ENCODE assay signal across 17 mouse cellular contexts in genomic region chr14:101930576-101931447, GRCm38 (mm10).
DNase-seq lines count a peak whose midpoint lies in the region; ATAC-seq and TF ChIP-seq lines count a peak whose summit lies in the region.
"Had no signal": no experiment of that assay in that cellular context is flagged by ENCODE, and none has a peak within 500 bp of the region (broad histone marks: within the 10 kb centered on the region; RNA-seq: fewer than 3 reads in every experiment).

No protein-coding gene starts in this region.

- no peaks in the 10 kb centered on the region for H3K9me3 ChIP-seq in ES-E14 (ENCODE audit: control insufficient read depth, insufficient read depth, low read depth, low read length)
- H3K9me3 ChIP-seq: embryonic facial prominence, embryonic 10.5 days; neural tube, embryonic 12.5 days had no signal

- intact Hi-C loops in left cerebral cortex, postnatal 10 days (cut with DNase I) = no loop called here

- H3K9ac ChIP-seq in ES-E14 (ENCODE audit: insufficient read depth, low read depth, low read length, poor library complexity, severe bottlenecking) = 0 out of 2 replicates have a peak overlapping the region, but pooled peaks have one; percentile 2
- H3K9ac ChIP-seq: liver, postnatal 0 days; neural tube, embryonic 12.5 days had no signal

- no peak overlapping the region for H3K4me3 ChIP-seq in kidney, adult 2 months (ENCODE audit: insufficient read depth, low read depth, low read length)
- H3K4me3 ChIP-seq in ES-E14 (ENCODE audit: insufficient read depth in 1 of 2, low read depth in 1 of 2, low read length in 2 of 2, poor library complexity in 1 of 2, severe bottlenecking in 1 of 2) = peak overlapping the region; percentile 18 to 49
- H3K4me3 ChIP-seq: embryonic facial prominence, embryonic 10.5 days; neural tube, embryonic 12.5 days had no signal

- no peaks in the 10 kb centered on the region for H3K4me1 ChIP-seq in kidney, adult 2 months (ENCODE audit: control insufficient read depth, insufficient read depth, low read length)
- no peaks in the 10 kb centered on the region for H3K4me1 ChIP-seq in ES-E14 (ENCODE audit: control insufficient read depth in 2 of 2, insufficient read depth in 2 of 2, low read length in 2 of 2, poor library complexity in 1 of 2)
- H3K4me1 ChIP-seq: neural tube, embryonic 12.5 days had no signal

- peak; percentile 52 for DNase-seq in kidney, adult 2 months
- no peak for DNase-seq in kidney, postnatal 10 days
- DNase-seq in 3T3-L1 (ENCODE audit: low read depth, low spot score) (peak; percentile 35), ES-E14 (ENCODE audit: low read depth, low spot score) (peak; percentile 8)
- DNase-seq in left cerebral cortex, postnatal 10 days (ENCODE audit: extremely low spot score in 1 of 2, low spot score in 2 of 2) = peak; percentile 35 to 44
- DNase-seq in lung, adult 18-20 months = no peak
- DNase-seq in urinary bladder, adult 2 months (ENCODE audit: low spot score) = no peak
- DNase-seq: adrenal gland, adult 8-10 months; cerebellum, postnatal 14 days; liver, postnatal 0 days had no signal

- peaks cover 9% of the 10 kb centered on the region for H3K36me3 ChIP-seq in kidney, adult 2 months (ENCODE audit: control insufficient read depth, insufficient read depth, low read length)
- no peaks in the 10 kb centered on the region for H3K36me3 ChIP-seq in ES-E14 (ENCODE audit: control insufficient read depth, insufficient read depth, low read length, poor library complexity, severe bottlenecking)
- H3K36me3 ChIP-seq: embryonic facial prominence, embryonic 10.5 days; neural tube, embryonic 12.5 days had no signal

- no peak for ATAC-seq in megakaryocyte, adult 5-6 weeks (ENCODE audit: poor library complexity, severe bottlenecking)
- ATAC-seq: CD4-positive, CD25-positive, alpha-beta regulatory T cell, adult 4 months; liver, postnatal 0 days; midbrain, embryonic 16.5 days had no signal

- TF ChIP-seq POLR2A in kidney, adult 2 months (IDR thresholded peaks at IDR 0.05; ENCODE audit: low read depth, low read length) = no peak

- 88% methylated on average over 25 of the region's 25 CpGs for WGBS in kidney, adult 2 months

- H3K27me3 ChIP-seq in kidney, adult 2 months (replicated peaks; ENCODE audit: control insufficient read depth, insufficient read depth, low read length) = no peaks in the 10 kb centered on the region
- H3K27me3 ChIP-seq: neural tube, embryonic 12.5 days had no signal

- in situ Hi-C loops in ES-E14 (cut with MboI; ENCODE audit: low sequenced_read_pairs in 2 of 2, unreplicated experiment in 2 of 2) = no loop called here

- no peak overlapping the region for H3K27ac ChIP-seq in kidney, adult 2 months (ENCODE audit: insufficient read depth, low read depth, low read length)
- H3K27ac ChIP-seq in ES-E14 (ENCODE audit: insufficient read depth, low read depth, low read length, poor library complexity, severe bottlenecking) = no peak overlapping the region
- H3K27ac ChIP-seq: embryonic facial prominence, embryonic 10.5 days; kidney, postnatal 0 days; macrophage; neural tube, embryonic 12.5 days had no signal

- no peak for TF ChIP-seq CTCF in kidney, adult 2 months (conservative IDR thresholded peaks at IDR 0.05; ENCODE audit: insufficient read depth, insufficient read length, low read depth, low read length)

TF ChIP-seq in ES-E14, 5 proteins besides CTCF, POLR2A, EP300 and RAD21:
- no peak for TF ChIP-seq ZC3H11A (IDR thresholded peaks at IDR 0.05; ENCODE audit: borderline replicate concordance, low read depth, low read length)
- TF ChIP-seq HCFC1 (IDR thresholded peaks at IDR 0.05; ENCODE audit: borderline replicate concordance, insufficient read depth, low read length) = no peak
- no peak for TF ChIP-seq MAFK (IDR thresholded peaks at IDR 0.05; ENCODE audit: insufficient read depth, low read depth, low read length)
- TF ChIP-seq ZNF384 (IDR thresholded peaks at IDR 0.05; ENCODE audit: low read depth, low read length) = no peak
- no peak for TF ChIP-seq CHD2 (IDR thresholded peaks at IDR 0.05; ENCODE audit: low read depth, low read length)

Comparison
In these comparisons a context has a peak if more than half of its experiments do, and no peak if none do; other contexts are left out.
1. DNase-seq: peak in kidney, adult 2 months (single experiment), 3T3-L1 (single experiment), ES-E14 (single experiment) and left cerebral cortex, postnatal 10 days (2 of 2); none in kidney, postnatal 10 days (single experiment), lung, adult 18-20 months (0 of 2) and urinary bladder, adult 2 months (single experiment).